Mouse (Mus musculus) lung, embryonic 15.5 days (tissue): ENCODE results near the gene Map4k1. TPM values are rescaled to one million over a fixed set of nuclear protein-coding genes. Genes with fewer than 3 reads are reported as not detected.
A peak's percentile ranks its signal among the peaks of the same experiment; 100 is the strongest.

Experiments
- ATAC-seq: fragments of 200-750 bp; cut with Nextera tagmentation; 2 replicates; pipeline ENCODE4 v1.8.0; 2017; ENCODE audit warnings: moderate number of reproducible peaks, borderline replicate concordance; ENCODE audit not compliant: low FRiP score, low TSS enrichment; ENCODE audit errors: extremely low read depth
- H3K27ac ChIP-seq: fragments of 300-500 bp; sonication (generic); 2 replicates; pipeline ENCODE4 v1.5.1; 2015; ENCODE audit warnings: moderate library complexity, mild to moderate bottlenecking, inconsistent platforms
- H3K27me3 ChIP-seq: fragments of 300-500 bp; sonication (generic); 2 replicates; pipeline ENCODE4 v1.6.1; 2015; ENCODE audit warnings: inconsistent platforms
- H3K36me3 ChIP-seq: fragments of 300-500 bp; sonication (generic); 2 replicates; pipeline ENCODE4 v1.6.1; 2015; ENCODE audit warnings: inconsistent platforms
- H3K4me1 ChIP-seq: fragments of 300-500 bp; sonication (generic); 2 replicates; pipeline ENCODE4 v1.6.1; 2015; ENCODE audit warnings: inconsistent platforms
- H3K4me2 ChIP-seq: fragments of 300-500 bp; sonication (generic); 2 replicates; pipeline ENCODE4 v1.6.1; 2015; ENCODE audit warnings: inconsistent platforms, mild to moderate bottlenecking, moderate library complexity
- H3K4me3 ChIP-seq: fragments of 300-500 bp; sonication (generic); 2 replicates; pipeline ENCODE4 v1.5.1; 2015; ENCODE audit warnings: mild to moderate bottlenecking, inconsistent platforms
- H3K9ac ChIP-seq: fragments of 300-500 bp; sonication (generic); 2 replicates; pipeline ENCODE4 v1.6.1; 2015; ENCODE audit warnings: inconsistent platforms
- H3K9me3 ChIP-seq: fragments of 300-500 bp; sonication (generic); 2 replicates; pipeline ENCODE4 v1.6.1; 2016; ENCODE audit warnings: inconsistent platforms
- WGBS: fragments of 180-500 bp; shearing (Covaris S2); methylation state at CpG from one replicate; pipeline ENCODE4 v1.1.7; 2015; 5-methylcytosine and 5-hydroxymethylcytosine counted together
- polyA plus RNA-seq: library from polyadenylated mRNA; unstranded; fragments of >200 nt; fragmentation: Nextera tagmentation; extraction: Ambion mirVana; gene quantifications from 2 replicates; pipeline ENCODE4 v1.2.1, GENCODE M21; 2015

Gene Map4k1
- polyA plus RNA-seq, 1 experiment from 2014 or later, result 9.8 TPM

- H3K9me3 ChIP-seq, result no peaks in the 10 kb centered on the region
- no peak overlapping the region for H3K27ac ChIP-seq
- no peaks in the 10 kb centered on the region for H3K36me3 ChIP-seq
- no peak overlapping the region for H3K4me3 ChIP-seq
- peaks cover 8% of the 10 kb centered on the region; the same call in 1 of the 2 replicates for H3K4me1 ChIP-seq
- peaks cover 41% of the 10 kb centered on the region for H3K27me3 ChIP-seq
- no peak overlapping the region for H3K4me2 ChIP-seq
- no peak for ATAC-seq
- no peak overlapping the region for H3K9ac ChIP-seq
- 75% methylated on average over 7 of the region's 7 CpGs for WGBS
Observed at GRCm38 (mm10) chr7:29017222-29017621, 35.4 kb downstream of the Map4k1 start.

GRCm38 (mm10) chr7:29019447-29020220 is 37.8 kb downstream of the Map4k1 start:
- peak overlapping the region; percentile 6; the same call in 1 of the 2 replicates for H3K9ac ChIP-seq
- WGBS, result 3% methylated on average over 85 of the region's 88 CpGs
- ATAC-seq, result no peak
- H3K27me3 ChIP-seq, result peaks cover 41% of the 10 kb centered on the region
- peak overlapping the region; percentile 80 for H3K4me2 ChIP-seq
- H3K4me1 ChIP-seq, result peaks cover 8% of the 10 kb centered on the region; the same call in 1 of the 2 replicates
- H3K4me3 ChIP-seq, result peak overlapping the region; percentile 40
- H3K36me3 ChIP-seq, result no peaks in the 10 kb centered on the region
- H3K9me3 ChIP-seq, result no peaks in the 10 kb centered on the region
- no peak overlapping the region for H3K27ac ChIP-seq

- H3K9me3 ChIP-seq, result no peaks in the 10 kb centered on the region
- H3K4me3 ChIP-seq, result no peak overlapping the region
- H3K27ac ChIP-seq, result no peak overlapping the region
- 85% methylated on average over 8 of the region's 8 CpGs for WGBS
- peaks cover 8% of the 10 kb centered on the region; the same call in 1 of the 2 replicates for H3K4me1 ChIP-seq
- no peak overlapping the region for H3K4me2 ChIP-seq
- no peak for ATAC-seq
- H3K9ac ChIP-seq, result no peak overlapping the region
- no peaks in the 10 kb centered on the region for H3K36me3 ChIP-seq
- H3K27me3 ChIP-seq, result peaks cover 39% of the 10 kb centered on the region
Observed at GRCm38 (mm10) chr7:29022479-29022878, 40.6 kb downstream of the Map4k1 start.

- Histone ChIP-seq H3K4me2 (no peak overlapping the region), H3K36me3 (no peaks in the 10 kb centered on the region), H3K27ac (no peak overlapping the region), H3K4me1 (peaks cover 8% of the 10 kb centered on the region; the same call in 1 of the 2 replicates), H3K9ac (no peak overlapping the region), H3K27me3 (peaks cover 29% of the 10 kb centered on the region), H3K9me3 (no peaks in the 10 kb centered on the region), H3K4me3 (no peak overlapping the region)
- no peak for ATAC-seq
- 84% methylated on average over 8 of the region's 8 CpGs for WGBS
Observed at GRCm38 (mm10) chr7:29023514-29023913, 41.7 kb downstream of the Map4k1 start.

GRCm38 (mm10) chr7:29025566-29025965 is 43.7 kb downstream of the Map4k1 start:
- 76% methylated on average over 7 of the region's 7 CpGs for WGBS
- H3K4me2 ChIP-seq, result no peak overlapping the region

GRCm38 (mm10) chr7:29026195-29026594 is 44.3 kb downstream of the Map4k1 start:
- 82% methylated on average over 5 of the region's 5 CpGs for WGBS
- Histone ChIP-seq H3K4me3 (no peak overlapping the region), H3K9ac (no peak overlapping the region), H3K9me3 (no peaks in the 10 kb centered on the region), H3K36me3 (no peaks in the 10 kb centered on the region), H3K4me2 (no peak overlapping the region), H3K27ac (no peak overlapping the region), H3K27me3 (peaks cover 2% of the 10 kb centered on the region; the same call in 1 of the 2 replicates), H3K4me1 (no peaks in the 10 kb centered on the region)
- no peak for ATAC-seq

More at GRCm38 (mm10) chr7:29025566-29025965, 43.7 kb downstream of the Map4k1 start:
- H3K27ac ChIP-seq, result no peak overlapping the region
- no peaks in the 10 kb centered on the region for H3K36me3 ChIP-seq
- H3K4me1 ChIP-seq, result no peaks in the 10 kb centered on the region
- no peak overlapping the region for H3K9ac ChIP-seq
- no peak overlapping the region for H3K4me3 ChIP-seq
- no peak for ATAC-seq
- H3K9me3 ChIP-seq, result no peaks in the 10 kb centered on the region
- peaks cover 8% of the 10 kb centered on the region for H3K27me3 ChIP-seq

GRCm38 (mm10) chr7:29026811-29027210 is 45.0 kb downstream of the Map4k1 start:
- Histone ChIP-seq H3K4me3 (no peak overlapping the region), H3K4me2 (no peak overlapping the region), H3K9ac (no peak overlapping the region), H3K36me3 (no peaks in the 10 kb centered on the region), H3K9me3 (no peaks in the 10 kb centered on the region), H3K27ac (no peak overlapping the region), H3K4me1 (no peaks in the 10 kb centered on the region), H3K27me3 (no peaks in the 10 kb centered on the region)
- no peak for ATAC-seq
- 59% methylated on average over 4 of the region's 4 CpGs for WGBS

- Histone ChIP-seq H3K4me1 (no peaks in the 10 kb centered on the region), H3K27me3 (no peaks in the 10 kb centered on the region), H3K27ac (no peak overlapping the region), H3K9ac (no peak overlapping the region), H3K4me2 (no peak overlapping the region), H3K36me3 (no peaks in the 10 kb centered on the region), H3K4me3 (no peak overlapping the region), H3K9me3 (no peaks in the 10 kb centered on the region)
- ATAC-seq, result no peak
- WGBS, result 73% methylated on average over 6 of the region's 6 CpGs
Observed at GRCm38 (mm10) chr7:29028761-29029160, 46.9 kb downstream of the Map4k1 start.

- Histone ChIP-seq H3K4me1 (no peaks in the 10 kb centered on the region), H3K36me3 (no peaks in the 10 kb centered on the region), H3K27me3 (no peaks in the 10 kb centered on the region), H3K4me3 (no peak overlapping the region), H3K9me3 (no peaks in the 10 kb centered on the region), H3K27ac (no peak overlapping the region), H3K4me2 (no peak overlapping the region), H3K9ac (no peak overlapping the region)
- ATAC-seq, result no peak
- 82% methylated on average over 14 of the region's 14 CpGs for WGBS
Observed at GRCm38 (mm10) chr7:29029690-29030656, 48.1 kb downstream of the Map4k1 start.

GRCm38 (mm10) chr7:29031641-29032040 is 49.8 kb downstream of the Map4k1 start:
- Histone ChIP-seq H3K9me3 (no peaks in the 10 kb centered on the region), H3K4me3 (no peak overlapping the region), H3K9ac (no peak overlapping the region), H3K27ac (no peak overlapping the region), H3K27me3 (no peaks in the 10 kb centered on the region), H3K36me3 (no peaks in the 10 kb centered on the region), H3K4me1 (no peaks in the 10 kb centered on the region), H3K4me2 (no peak overlapping the region)
- 42% methylated on average over 10 of the region's 10 CpGs for WGBS
- no peak for ATAC-seq

GRCm38 (mm10) chr7:29032685-29033084 is 50.8 kb downstream of the Map4k1 start:
- Histone ChIP-seq H3K9me3 (no peaks in the 10 kb centered on the region), H3K4me3 (no peak overlapping the region), H3K9ac (no peak overlapping the region), H3K27ac (no peak overlapping the region), H3K4me2 (no peak overlapping the region), H3K36me3 (no peaks in the 10 kb centered on the region), H3K27me3 (no peaks in the 10 kb centered on the region), H3K4me1 (no peaks in the 10 kb centered on the region)
- 79% methylated on average over 5 of the region's 5 CpGs for WGBS
- ATAC-seq, result no peak

GRCm38 (mm10) chr7:29037261-29037660 is 55.4 kb downstream of the Map4k1 start:
- H3K9me3 ChIP-seq, result no peaks in the 10 kb centered on the region
- H3K27me3 ChIP-seq, result no peaks in the 10 kb centered on the region
- no peak overlapping the region for H3K9ac ChIP-seq
- no peak overlapping the region for H3K4me3 ChIP-seq
- 86% methylated on average over 6 of the region's 6 CpGs for WGBS
- no peaks in the 10 kb centered on the region for H3K36me3 ChIP-seq
- no peak overlapping the region for H3K27ac ChIP-seq
- no peak for ATAC-seq
- no peak overlapping the region for H3K4me2 ChIP-seq
- H3K4me1 ChIP-seq, result peaks cover 12% of the 10 kb centered on the region
